Mouse (Mus musculus) telencephalon, adult 2 months (tissue): Measurements from ENCODE around the gene Bicd2.
A peak's percentile ranks its signal among the peaks of the same experiment; 100 is the strongest.

Source experiments
- DNase-seq: peaks from one replicate; pipeline ENCODE4 v3.0.0-alpha.2; 2011; ENCODE audit warnings: low read depth, low spot score

Bicd2 gene

DNA sequence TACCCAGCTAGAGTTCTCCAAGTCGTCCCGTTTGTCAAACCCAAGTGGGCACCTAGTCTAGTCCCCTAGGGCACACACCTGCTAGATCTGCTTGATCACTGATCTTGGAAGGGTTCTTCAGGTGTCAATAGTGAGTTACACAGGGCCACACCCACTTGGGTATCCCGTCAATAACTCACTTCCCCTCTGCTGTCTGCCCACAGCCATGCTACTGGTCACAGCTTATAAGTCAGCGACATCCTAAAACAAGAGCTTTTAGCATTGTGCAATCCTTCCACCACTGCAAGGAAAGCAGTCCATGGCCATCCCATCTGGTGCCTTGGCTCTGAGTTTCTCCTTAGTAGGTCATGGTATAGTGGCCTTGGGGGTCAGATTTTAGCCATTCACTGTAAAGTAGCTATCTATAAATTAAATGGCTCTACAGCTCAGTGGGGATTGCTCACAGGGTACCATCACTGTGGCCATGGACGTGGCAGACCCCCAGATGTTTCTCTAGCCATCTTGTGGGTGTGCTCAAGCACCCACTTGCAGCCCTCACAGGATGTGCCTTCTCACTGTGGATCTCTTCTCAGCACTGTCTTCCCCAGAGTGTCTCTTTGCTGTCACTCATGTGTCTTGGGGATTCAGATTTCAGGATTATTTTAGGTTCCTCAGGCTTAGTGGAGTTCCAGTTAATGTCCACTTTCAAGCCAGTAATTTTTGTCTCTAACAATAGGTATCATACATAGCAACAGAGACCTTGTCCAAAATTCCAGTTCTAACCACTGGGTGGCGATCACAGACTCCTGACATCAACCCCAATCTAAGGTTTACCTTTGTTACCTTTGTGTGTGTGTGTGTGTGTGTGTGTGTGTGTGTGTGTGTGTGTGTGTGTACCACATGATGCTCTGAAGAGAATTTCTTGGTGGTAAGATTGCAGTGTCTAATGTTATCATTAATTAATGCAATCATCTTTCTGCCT, 14.9 kb upstream of the Bicd2 start:
- DNase-seq: no peak

DNA sequence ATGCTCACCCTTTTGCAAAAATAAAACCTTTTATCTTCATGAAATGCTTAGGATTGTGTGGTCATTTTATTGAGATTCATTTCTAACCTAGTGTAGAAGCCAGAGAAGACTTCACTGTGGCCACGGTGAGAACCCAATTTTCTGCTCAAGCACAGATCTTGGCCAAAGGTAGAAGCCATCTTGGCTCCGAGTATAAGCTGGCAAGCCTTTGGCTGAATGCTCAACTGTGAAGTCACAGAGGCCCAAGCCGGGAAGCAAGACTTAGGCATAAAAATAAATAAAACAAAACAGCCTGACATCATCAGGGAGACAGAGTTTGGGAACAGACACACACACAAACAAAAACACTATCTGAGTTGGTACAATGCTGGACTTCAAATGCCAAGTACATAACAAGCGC, 13.3 kb upstream of the Bicd2 start:
- no peak for DNase-seq

DNA sequence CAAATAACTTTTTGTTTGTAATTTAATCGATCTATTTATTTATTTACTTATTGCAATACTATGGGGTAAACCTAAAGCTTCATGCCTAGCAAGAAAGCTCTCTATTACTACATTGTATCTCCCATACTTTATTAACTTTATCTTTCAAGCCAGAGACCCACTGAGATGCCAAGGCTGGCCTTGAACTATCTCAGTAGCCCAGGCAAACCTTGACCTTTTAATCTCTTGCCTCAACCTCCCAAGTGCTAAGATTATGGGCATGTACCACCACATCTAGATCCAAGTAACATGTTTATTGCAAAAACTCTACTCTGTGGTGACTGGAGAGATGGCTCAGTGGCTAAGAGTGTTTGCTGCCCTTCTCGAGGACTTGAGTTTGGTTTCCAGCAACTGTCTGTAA, 8.1 kb upstream of the Bicd2 start:
- DNase-seq: no peak

DNA sequence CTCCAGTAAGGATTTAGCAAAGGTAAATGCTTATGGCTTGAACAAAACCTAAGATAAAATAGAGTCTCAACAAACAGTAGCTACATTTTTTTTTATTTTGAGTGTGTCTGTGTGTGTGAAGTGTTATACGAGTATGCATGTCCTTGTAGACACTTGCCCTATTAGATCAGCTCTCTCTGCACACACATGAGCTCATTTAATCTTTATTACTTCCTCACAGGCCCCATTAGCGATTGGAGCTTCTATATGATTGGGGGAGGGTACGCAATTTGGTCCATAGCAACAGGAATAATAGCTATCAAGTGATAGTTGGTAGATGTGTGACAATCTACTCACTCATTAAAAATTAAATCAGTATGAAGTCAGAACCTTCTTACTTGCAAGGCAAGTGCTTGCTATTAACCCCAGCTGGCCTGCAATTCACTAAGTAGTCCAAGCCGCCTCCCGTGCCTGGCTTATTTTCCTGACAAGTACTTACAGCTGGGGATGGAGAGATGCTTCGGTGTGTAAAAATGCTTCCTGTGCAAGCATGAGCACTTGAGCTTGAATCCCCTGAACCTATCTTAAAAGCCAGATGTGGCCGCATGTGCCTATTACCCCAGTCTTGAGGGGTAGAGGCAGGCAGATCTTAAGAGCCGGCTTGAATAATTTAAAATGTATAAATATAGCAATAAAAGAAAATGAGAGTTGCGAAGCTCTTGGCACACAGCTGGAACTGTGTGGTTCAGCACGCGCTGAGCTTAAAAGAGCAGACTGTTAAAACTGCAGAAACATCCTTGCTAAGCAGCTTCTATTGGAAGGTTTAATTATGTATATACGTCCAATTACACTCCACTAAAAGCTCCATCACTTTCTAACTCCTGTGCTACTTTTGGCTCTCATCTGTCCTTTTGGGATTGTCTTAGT, 6.1 kb upstream of the Bicd2 start:
- peak; percentile 41 for DNase-seq

DNA sequence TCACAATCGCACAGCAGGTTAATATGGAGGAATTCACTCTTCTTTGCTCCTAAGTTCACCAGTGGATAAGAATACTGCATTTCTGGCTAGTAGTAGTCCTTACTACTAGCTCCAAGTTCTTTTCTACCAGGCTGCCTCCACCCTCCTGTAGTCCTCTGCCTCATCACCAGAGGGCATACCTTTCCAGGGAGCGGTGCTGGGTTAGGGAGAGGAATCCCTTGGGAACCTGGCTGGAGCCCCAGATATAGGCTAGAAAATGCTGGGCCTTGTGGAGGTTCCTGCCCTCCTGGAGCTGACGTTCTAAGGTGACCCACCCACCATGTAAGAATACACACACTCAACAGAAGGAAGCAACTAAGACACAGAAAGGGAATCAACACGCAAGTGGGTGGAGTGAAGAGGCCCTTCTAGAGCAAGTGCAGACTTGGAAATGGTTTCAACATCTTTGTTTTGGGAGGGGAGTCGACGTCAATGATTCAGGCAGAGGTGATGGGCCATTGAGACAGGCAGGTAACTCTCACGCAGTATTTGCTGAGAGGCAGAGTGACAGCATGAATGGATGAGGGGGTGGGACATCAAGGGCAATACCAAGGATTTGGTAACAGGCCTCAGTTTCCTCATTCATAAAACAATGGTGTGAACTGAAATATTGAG, 2.4 kb upstream of the Bicd2 start:
- no peak for DNase-seq

DNA sequence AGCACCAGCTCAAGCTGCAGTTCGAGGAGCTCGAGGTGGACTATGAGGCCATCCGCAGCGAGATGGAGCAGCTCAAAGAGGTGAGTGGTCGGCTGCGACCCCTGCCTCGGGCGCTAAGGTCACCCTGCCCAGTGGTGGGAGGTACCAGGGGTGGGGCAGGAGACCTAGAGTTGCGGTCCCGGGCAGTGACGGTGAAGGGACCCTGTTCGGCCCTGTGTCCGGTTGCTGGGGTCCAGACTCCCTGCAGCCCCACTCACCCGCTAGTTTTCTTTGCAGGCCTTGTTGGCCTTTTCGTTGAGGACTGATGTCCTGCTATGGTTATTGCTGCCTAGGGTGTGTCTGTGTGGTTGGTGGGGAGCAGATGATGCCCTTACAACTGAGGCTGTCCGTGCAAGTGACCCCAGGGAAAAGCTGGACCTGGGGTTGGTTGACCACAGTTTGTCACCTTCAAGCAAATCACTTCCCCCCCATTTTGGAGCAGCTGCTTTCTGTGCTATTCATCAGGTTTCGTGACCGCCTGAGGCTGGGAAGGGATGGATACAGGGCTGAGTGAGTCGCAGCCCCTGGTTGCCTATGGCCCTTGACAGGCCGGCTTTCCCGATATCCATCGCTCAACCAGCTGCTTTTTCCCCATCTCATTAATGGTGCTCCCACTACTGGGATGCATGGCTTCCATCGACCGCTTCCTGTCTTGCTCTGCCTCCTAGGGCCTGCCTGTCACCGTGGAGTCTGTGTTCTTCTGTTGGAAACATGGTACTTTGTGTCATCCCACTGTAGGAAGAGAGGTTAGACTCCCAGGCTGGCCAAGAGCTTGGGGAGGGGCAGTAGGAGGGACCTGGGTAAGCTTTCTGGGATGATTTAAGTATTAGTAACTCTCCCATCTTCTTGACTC, 692 bp downstream of the Bicd2 start:
- no peak for DNase-seq

DNA sequence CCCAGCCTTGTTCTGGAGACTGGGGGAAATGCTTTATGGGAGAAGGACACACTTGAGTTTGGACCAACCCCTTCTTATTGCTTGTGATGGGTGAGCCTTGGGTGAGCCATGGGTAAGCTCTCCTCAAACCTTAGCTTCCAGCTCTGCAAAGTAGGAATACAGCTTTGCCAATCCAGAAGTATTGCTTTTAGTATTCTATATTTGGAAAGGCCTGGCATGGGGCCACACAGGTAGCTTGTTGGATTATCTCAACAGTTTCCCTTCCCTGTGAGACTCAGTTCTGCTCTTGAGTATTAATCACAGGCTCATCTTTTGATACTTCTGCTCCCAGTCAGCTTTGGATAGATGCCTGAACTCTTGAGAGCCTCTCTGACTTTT, 1.3 kb downstream of the Bicd2 start:
- DNase-seq: no peak

DNA sequence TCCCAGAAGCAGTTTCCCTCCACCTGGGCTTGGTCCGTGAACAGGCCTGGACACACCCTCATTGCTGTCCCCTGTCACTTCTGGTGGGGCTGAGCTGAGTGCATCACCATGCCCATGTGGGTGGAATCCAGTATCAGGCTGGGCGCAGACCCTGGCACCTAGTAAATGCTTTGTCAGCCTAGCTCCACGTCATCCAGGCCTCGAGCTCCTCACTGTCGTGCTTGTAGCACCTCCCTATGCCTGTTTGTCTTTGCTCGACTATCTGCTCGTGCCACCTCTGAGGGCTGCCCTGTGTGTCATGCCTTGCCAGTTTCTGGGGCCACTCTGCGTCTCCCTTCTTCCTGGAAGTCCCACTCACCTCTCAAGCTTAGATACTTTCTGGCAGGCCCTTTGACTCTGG, 3.2 kb downstream of the Bicd2 start:
- DNase-seq: no peak

DNA sequence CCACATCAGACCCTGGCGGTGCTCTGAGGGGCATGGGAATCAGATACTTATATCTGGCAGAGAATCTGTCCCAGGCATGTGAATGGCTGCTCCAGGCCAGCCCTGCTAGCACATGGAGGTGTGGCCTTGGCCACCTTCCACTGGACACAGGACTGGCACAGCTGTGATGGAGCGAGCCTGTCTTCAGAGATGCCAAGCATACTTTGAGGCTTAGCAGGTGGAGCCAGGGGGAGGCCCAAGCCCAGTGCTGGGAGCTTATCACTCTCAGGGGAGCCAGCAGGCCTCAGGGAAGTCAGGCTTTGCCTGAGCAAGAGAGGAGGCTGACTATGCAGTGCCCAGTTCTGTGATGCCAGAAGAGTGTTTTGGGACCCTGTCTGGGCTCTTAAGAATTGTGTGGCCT, 4.1 kb downstream of the Bicd2 start:
- no peak for DNase-seq

DNA sequence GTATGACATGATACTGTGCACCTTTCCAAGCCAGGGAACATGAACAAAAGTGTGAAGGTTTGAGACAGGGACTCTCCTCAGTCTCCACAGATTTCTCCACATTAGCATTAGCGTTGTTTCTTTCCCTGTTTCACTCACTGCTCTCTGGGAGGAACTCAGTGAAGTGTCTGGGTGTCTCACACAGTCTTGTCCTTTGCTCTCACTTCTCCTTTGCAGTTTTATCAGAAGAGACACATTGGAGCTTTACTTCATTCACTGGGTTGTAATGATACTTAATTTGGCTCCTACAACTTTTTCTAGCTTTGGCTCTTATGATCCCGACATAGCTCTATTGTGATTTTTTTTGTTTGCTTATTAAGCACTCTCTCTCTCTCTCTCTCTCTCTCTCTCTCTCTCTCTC, 7.1 kb downstream of the Bicd2 start:
- no peak for DNase-seq

DNA sequence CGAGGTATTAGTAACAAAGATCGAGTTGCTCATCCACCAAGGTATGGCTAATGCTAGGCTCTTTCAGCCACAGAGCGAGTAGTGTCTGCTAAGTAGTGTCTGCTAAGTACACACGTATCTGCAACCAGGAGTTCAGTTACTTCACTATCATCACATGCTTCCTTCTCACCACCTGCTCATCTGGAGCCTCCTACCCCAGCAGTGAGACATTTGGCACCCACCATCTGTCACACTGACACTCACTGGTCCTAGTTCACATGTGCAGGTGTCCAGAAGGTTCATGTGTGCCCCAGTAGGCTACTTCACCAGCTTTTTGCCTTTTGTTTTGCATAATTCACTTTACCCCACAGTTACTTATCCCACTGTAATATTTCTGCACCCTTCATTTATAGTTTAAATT, 8.0 kb downstream of the Bicd2 start:
- no peak for DNase-seq

DNA sequence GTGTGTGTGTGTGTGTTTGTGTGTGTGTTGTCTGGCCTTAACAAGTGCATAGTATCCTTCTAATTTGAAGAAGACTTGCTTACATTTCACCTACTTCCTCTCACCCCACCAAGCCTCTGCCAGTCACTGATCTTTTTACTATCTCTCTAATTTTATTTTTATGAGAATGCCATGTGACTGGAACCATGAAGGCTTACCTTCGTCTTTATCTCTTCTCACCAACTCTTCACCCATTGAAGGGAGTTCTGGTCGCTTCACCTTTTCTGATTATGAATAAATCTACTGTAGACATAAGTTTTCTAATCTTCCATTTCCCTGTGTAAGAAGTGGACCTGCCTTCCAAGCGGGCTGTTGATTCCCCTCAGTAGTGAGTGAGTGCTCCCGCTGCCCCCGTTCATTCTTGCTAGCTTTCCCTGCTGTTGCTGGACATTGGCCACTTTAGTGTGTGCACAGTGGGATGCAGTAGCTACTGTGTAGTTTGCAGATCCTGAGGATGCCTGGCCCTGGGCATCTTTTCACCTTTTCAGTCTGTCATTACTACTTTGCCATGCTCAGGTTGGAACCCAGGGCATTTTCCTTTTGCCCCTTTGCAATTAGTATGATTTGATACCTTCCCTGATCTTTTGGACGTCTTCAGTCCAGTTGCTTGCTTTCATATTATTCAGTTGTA, 8.6 kb downstream of the Bicd2 start:
- no peak for DNase-seq

DNA sequence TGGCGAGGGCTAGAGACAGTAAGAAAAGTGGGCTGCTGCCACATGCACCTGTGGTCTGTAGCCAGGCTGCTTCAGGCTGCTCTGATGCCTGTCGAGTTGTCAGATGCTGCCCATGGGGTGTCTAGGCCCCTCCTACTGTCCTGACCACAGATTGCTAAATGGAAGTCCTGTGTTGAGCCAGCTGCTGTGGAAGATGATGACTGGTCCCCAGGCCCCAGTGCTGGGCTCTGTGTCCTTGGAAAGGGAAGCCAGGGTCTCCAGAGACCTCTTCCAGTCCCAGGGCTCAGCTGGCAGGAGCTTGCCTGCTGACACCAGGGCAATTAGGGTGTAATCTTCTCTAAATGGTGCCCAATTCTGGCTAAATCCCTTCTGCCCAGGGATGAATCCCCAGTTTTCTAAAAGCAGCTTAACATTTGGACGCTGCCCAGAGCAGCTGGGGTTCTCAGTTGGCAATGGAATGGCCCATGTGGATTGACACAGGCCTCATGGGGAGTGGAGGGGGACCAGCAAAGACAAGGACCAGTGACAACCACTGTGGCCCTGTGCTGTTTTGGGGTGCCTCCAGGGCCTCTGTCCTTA, 11.3 kb downstream of the Bicd2 start:
- DNase-seq: peak; percentile 35

DNA sequence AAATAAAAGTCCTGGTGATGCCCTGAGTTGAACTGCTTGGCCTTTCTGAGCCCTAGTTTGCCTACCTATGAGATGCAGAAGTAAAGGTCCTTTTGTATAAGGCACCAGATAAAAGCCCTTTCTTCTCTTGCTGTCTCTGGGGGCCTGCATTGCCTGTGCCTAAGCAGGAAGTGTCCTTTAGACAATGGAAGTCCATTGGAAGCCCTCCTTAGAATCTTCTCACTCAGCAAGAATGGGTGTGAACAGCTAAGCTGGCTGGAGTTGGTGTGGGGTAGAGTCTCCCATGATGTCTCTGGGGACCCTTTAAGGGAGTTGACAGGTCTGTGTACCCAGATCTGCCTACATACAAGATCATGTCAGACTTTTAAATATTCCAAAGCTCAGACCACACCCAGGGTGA, 12.0 kb downstream of the Bicd2 start:
- DNase-seq: no peak

DNA sequence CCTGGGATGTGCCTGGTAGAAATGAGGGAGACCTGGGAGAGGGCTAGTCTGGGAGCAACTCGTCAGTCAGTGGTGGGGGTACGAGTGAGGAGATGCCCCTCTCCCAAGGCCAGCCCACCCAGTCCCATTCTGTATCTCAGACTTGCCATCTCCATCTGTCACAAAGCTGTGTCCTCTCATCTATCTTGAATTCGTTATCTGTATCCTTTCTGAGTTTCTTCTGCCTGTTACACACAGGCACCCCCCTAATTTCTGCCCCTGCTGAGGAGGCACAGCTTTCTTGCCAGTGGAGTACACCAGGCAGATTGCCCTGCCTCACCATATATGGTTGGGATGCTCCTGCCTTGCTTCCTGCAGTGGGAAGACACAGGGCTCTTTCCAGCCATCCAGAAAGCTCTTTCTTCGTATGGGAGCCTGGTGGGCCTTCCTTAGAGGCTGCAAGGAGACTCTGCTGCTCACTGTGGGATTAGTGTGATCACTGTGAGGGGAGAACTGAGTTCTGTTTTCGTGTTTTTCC, 12.7 kb downstream of the Bicd2 start:
- DNase-seq: no peak

DNA sequence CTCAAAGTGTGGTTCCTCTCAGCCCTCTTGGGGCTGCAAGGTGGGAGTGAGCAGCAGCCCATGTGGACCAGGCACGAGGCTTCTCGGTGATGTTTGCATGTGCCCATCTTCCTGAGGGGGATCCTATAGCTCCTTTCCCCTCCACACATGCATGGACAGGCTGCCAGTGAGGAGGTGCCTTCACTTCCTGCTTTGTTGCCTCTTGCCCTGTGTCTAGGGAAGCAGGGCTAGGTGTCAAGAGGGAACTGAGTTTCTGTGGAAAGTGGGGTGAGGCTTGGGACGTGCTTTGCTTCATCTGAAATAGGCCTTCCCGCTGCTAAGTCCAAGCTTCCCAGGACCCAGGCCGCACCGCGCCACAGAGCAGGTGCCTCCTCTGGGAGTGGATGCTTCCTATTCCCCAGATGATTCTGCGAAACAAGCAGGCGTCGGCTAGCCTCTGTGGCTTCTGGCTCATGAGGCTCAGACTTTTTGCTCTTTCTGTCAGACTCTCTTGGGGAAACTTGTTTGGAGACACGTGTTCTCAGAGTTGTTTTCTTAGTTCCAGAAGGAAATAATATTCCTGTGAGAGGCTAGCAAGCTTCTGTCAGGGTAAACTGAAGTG, 14.2 kb downstream of the Bicd2 start:
- no peak for DNase-seq

DNA sequence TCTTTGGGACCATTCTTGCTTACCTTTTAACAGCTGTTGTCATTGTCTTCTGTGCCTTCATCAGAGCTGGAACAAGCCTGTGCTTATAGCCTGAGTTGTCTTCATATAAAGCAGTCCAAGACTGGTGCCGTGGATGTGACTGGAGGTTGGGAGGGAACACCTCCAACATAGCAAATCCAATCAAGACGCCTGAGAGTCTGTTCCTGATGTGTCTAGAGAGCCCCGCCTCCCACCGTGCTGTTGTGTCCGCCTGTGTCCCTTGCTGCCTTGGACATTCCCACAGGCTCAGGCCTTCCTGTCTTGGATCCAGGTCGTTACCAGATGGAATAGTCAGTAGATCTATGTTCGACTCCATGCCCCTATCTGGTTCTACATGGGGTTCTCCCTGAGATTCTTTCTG, 14.7 kb downstream of the Bicd2 start:
- no peak for DNase-seq

DNA sequence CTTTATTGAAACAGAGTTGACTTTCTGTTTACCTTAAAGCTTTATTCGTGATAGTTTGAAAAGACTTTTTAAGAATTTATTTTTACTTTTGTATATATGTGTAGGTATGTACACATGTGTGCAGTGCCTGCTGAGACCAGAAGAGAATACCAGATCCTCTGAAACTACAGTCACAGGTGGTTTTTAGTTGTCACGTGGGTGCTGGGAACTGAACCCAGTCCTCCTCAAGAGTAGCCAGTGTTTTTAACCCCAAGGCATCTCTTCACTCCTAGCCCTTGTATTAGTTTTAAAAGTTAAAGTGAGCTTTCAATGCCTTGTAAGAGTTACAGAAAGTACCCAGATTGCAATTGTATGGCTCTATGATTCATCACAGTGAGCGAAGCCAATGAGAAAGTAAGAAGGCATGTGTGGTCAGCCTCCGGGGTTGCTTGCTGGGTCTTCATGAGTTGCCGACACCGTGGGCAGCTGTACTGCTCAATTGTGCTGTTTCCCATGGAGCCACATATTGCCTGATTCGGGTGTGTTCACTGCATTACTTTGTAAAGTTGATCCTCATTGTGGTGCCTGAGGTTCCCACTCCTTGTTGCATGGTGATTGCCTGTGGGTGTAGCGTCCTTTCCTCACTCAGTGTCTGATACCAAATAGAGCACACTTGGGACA, 16.1 kb downstream of the Bicd2 start:
- DNase-seq: no peak

DNA sequence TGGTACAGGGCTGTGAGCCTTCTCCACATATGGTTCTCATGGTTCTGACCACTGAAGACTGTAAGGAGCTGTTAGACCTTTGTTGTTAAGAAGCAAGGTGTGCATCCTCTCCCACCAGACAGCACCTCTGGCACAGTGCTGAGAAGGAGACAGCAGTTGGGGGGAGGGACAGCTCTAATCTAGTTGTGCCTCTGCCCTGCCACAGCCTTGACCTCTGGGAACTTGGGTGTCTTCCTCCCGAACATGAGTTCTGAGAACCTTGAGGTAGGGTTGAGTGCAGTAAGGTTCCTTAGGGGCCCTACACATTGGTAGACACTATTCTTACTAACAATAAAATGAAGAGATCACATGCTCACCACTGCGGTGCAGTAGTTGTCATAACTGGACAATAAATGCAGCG, 16.8 kb downstream of the Bicd2 start:
- DNase-seq: no peak
